Mouse (Mus musculus) gastrocnemius, postnatal 10 days (tissue): ENCODE results near the gene S100a16. TPM values are rescaled to one million over a fixed set of nuclear protein-coding genes. Genes with fewer than 3 reads are reported as not detected.

Experiments
- DNase-seq: peaks from one replicate; pipeline ENCODE4 v3.0.0; 2021; ENCODE audit warnings: mixed read lengths
- long read RNA-seq, 2 experiments: library from polyadenylated mRNA; stranded (forward); transcript quantifications; one replicate each; pipeline ENCODE4 v2.0.0; 2021
- total RNA-seq, 2 experiments: library from RNA; stranded (reverse); gene quantifications; 2 replicates each; pipeline ENCODE4 v1.2.3; 2021

The S100a16 gene
- 100 to 1,000 TPM; 124 to 128 TPM for total RNA-seq
- long read RNA-seq, experiment 1, transcript S100a16-201 (3 exons, 1,123 nt): minor isoform, 13 of 83 reads
- long read RNA-seq, experiment 1, transcript S100a16-202 (3 exons, 1,127 nt): major isoform, 49 of 83 reads
- long read RNA-seq, experiment 1, transcript S100a16-203 (3 exons, 723 nt): minor isoform, 8 of 83 reads
- long read RNA-seq, experiment 1, partial matches to known transcripts: 2 of 83 reads
- long read RNA-seq, experiment 1, other reads (novel, unspliced or antisense): 7 of 83 reads
- long read RNA-seq, experiment 2, transcript S100a16-201 (3 exons, 1,123 nt): minor isoform, 22 of 94 reads
- long read RNA-seq, experiment 2, transcript S100a16-202 (3 exons, 1,127 nt): major isoform, 57 of 94 reads
- long read RNA-seq, experiment 2, partial matches to known transcripts: 6 of 94 reads
- long read RNA-seq, experiment 2, other reads (novel, unspliced or antisense): 3 of 94 reads

DNA sequence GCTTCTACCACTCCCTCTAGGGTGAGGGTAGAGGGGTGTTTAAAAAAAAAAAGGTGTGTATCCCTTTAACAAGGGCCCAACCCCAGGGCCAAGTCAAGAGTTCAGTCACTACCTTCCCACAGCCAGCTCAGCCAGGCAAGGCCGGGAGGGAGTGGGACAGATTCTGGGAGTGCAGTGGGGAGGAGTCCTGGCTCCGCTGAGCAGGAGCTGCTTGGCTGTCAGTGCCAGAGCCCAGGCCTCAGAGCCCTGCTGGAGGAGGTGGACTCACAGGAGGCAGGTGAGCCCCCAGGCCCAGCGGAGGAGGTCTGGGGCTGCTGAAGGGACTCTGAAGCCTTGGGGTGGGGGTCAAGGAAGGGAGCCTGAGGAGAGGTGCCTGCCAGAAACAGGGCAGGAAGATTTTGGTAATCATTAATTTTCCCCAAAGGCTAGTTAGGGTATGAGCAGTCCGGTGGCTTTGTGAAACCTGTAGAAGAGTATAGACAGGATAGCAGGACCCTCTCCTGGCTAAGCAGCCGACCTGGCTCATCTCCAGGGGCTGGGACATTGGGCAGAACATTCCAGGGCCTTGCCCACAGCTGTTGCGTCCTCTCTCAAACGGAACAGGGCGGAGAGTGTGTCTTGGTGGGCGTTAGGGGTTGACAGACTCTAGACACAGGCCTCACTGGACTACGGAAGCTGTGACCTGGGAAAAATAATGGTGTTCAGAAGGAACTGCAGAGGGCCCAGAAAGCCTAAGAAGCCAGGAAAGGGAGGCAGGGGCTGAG lies at the start of gene S100a16:
TSS of gene S100a16 (plus strand) at position 114 of the 764 bp plus-strand sequence.
- DNase-seq: peak; percentile 75

DNA sequence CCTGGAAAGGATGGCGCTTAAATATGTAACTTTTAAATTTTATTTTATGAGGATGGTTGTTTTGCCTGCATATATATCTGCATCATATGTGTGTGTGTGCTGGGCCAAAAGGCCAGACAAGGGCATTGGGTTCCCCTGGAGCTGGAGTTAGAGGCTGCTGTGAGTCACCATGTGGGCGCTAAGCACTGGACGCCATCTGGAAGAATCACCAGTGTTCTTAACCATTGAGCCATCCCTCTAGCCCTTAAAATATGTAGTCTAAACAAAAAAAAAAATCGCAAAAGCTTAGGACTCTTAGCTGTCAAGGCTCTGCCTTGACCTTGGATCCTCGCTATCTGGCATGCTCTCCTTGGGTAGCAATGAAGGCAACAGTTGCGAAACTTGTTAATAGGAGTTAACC lies 48.5 kb upstream of the S100a16 start:
- DNase-seq: no peak

GRCm38 (mm10) chr3:90490696-90491256 lies 46.3 kb upstream of the S100a16 start, which contains the start of gene Snapin:
TSS of gene Snapin (minus strand) at chr3:90491033.
- peak; percentile 94 for DNase-seq

DNA sequence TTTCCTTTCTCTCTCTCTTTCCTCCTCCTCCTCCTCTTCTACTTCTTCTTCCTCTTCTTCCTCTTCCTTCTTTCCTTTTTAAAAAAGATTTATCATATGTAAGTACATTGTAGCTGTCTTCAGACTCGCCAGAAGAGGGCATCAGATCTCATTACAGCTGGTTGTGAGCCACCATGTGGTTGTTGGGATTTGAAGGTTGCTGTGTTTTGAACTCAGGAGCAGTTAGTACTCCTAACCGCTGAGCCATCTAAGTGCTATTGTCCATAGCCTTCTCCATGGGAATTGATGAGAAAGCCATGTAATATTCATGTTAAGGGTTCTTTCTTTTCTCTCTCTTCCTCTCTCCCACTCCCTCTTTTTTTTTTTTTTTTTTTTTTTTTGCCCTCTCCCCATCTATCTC lies 45.7 kb upstream of the S100a16 start:
- no peak for DNase-seq

DNA sequence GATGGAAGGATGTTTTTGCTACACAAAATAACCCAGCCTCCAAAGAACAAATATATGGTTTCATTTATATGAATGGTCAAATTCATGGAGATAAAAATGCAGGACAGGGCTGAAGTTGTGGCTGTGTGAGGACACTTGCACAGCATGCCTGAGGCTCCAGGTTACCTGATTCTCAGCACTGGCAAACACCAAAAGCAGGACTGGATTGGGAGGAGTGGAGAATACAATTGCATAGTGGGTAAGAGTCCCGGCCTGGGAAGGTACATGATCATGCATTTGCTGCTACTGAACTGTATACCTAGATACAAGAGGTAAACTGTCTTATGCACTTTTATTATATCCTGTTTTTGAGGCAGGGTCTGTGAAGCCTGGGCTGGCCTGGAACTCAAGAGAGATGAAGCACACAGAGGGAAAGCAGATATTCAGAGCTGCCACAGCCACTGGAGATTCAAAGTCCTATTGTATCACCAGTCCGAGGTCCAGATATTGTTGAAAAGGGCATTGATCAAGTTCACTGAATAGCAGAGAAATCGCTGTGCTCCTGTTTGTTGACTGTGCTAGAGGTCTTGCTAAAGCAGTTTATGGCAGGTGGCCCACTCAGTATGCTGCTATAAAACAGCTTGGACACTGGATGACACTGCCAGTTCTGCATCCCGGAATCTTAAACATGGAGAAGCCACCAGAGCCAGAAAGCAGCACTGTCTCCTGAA lies 43.1 kb upstream of the S100a16 start:
- DNase-seq: no peak

DNA sequence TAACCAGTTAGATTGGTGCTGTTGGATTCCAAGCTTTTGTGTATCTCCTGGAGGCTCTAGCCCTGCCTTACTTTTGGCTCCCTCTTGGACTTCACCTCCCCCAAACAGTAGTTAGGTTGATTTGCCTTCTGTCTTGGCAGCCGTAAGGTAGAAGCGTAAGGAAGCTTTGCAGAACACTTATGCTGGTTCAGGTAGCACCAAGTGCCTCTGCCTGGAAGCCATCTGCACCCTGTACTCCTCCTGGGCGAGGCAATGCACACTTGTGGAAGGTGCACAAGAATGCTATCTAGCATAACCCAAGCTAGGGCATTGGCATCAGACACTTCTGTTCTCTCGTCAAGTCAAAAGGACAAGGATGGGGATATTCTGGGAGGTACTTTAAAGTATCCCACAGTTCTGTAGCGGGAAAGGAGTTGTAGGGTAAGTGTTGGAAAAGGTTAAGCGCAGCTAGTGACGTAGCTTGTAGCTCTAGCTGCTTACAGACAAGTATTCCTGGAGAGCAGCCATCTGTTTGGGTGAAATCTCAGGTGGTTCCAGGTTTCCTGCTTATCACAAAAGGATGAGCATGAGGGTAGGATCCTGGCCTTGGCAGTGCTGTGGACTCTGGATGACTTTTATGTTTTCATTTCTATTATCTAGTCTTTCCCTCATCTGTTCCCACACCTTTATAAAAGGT lies 41.1 kb upstream of the S100a16 start:
- DNase-seq: no peak

DNA sequence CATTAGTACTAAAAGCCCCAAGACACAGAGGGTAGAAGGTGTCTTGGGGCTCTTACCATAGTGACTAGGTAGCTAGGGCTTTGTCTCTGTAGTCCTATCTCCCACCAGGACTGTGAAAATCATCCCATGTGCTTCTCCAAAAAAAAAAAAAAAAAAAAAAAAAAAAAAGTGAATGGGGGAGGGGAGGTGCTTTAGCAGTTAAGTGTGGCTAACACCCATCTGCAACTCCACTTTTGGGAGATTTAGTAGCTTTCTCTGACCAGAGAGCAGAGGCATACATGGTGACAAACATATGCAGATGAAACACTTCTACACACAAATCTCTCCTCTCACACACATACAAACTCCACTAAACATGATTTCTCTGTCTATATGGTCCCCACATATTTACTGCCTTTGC lies 39.5 kb upstream of the S100a16 start:
- no peak for DNase-seq

DNA sequence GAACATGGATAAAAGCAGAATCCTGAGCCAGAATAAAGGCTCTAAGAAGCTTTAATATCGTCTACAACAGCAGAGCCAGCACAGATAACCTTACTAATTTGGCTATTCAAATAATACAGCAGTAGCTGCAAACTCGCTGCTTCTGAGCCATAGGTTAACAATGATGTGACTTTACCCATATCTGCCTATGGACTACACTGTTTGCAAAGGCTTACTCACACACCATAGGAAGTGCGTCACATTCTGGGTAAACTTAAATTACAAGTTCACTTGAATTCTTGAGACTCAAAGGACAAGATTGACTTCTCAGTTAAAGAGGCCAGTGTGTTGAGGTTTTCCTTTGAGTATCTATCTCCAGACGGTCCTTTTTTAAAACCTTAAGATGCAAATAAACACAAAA lies 33.6 kb upstream of the S100a16 start:
- DNase-seq: no peak

GRCm38 (mm10) chr3:90505216-90505615 lies 31.8 kb upstream of the S100a16 start:
- DNase-seq: no peak

GRCm38 (mm10) chr3:90506362-90506761 lies 30.7 kb upstream of the S100a16 start:
- no peak for DNase-seq

GRCm38 (mm10) chr3:90508287-90508949 lies 28.6 kb upstream of the S100a16 start:
- no peak for DNase-seq

DNA sequence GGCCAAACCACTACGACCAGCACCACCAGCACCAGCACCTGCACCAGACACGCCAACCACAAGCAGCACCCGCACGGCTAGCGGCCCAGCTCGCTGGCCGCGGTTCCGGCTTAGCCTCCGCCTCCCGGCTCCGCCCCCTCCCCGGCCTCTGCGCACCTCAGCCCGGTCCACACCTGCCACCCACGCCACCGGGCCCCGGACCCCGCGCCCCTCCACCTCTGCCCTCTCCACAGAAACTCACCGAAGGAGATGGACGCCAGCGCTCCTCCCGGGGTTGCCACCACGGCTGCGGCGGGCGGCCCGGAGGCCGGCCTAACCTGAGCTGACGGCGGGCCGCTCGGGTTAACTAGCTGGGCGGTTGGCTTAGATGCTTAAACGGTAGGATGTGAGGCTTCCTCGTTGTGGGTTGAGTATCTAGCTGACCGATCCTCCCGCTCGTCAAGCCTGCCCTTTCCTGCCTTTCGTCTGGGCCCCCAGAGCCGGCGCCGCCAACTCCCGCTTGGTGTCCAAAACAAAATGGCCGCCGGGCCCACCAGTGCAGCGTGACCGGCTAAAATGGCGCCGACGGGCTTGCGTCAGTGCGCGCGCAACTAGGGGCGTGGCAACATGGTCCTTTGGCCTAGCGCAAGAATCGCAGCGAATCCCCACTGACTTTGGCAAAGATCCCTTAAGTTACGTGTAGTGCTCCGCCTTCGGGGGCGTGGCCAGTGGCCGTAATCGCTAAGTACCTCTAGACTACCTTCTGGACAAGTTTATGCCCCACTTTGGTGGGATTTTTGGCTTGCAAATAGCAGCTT lies 27.9 kb upstream of the S100a16 start, which contains the start of gene Chtop:
TSS of gene Chtop (minus strand) at position 549 of the 797 bp plus-strand sequence.
- peak; percentile 100 for DNase-seq

DNA sequence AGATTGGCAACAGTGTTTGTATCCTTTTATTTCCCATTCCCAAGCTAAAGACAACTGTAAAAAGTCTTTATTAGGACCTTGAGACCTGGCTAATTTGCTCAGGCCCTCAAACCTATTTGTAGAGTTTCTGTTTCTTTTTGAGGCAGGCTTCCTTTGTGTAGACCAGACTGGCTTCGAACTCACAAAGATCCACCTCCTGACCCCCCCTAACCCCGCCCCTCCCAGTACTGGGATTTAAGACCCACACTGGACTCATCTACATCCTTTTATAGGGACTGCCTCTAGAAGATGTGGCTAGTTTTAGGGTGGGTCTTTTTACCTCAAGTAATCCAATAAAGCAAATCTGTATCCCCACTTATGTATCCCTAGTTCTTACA lies 27.3 kb upstream of the S100a16 start:
- DNase-seq: no peak

GRCm38 (mm10) chr3:90512276-90512675 lies 24.8 kb upstream of the S100a16 start:
- DNase-seq: no peak

GRCm38 (mm10) chr3:90512948-90513642 lies 24.0 kb upstream of the S100a16 start:
- no peak for DNase-seq

GRCm38 (mm10) chr3:90513796-90514590 lies 23.1 kb upstream of the S100a16 start, which contains the start of the genes S100a1 and S100a13:
TSS of gene S100a1 (minus strand) at chr3:90514392.
TSS of gene S100a13 (plus strand) at chr3:90514435.
- DNase-seq: peak; percentile 50

GRCm38 (mm10) chr3:90514691-90515090 lies 22.4 kb upstream of the S100a16 start:
- DNase-seq: peak; percentile 60

DNA sequence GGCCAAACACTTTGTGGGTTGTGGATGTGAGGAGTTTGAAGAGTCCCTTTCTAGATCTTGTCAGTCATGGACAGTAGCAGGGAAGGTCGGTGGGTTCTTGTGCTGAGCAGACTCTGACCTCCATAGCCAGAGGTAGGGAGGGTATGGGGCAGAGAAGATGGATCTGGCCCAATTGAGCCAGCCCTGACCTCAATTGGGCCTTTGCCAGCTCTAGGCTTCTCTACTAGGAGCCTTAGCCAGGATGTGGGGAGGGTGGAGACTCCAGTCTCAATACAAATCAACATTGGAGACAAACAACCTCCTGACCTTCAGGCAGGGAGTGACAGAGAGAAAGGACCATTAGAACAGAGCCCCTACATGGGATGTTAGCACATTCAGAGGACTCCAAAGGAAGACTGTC lies 21.8 kb upstream of the S100a16 start:
- DNase-seq: peak; percentile 35

DNA sequence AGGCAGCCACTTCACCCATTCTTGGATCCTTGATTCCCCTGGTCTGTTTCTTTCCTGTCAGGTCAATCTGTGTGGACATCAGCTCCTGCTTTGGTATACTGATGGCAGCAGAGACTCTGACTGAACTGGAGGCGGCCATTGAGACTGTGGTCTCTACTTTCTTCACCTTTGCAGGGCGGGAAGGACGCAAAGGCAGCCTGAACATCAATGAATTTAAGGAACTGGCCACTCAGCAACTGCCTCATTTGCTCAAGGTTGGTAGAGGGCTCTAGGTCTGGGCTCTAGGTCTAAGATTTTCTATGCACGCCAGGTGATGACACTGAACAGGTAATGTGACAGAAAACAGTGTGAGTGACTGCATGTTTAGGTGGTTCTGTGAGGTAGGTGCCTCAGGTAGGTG lies 21.3 kb upstream of the S100a16 start:
- DNase-seq: no peak
